Mouse (Mus musculus) B cell, adult 2 months (primary cell): ENCODE data around the gene Fam219a.

Experiments used
- DNase-seq, 2 experiments: peaks; one replicate each; pipeline ENCODE4 v3.0.0; 2022

Gene Fam219a

GRCm38 (mm10) chr4:41569411-41569885, at the start of gene Fam219a, which contains the start of gene Dnaic1:
TSS of gene Fam219a (minus strand) at chr4:41569538.
TSS of gene Dnaic1 (plus strand) at chr4:41569775.
- DNase-seq, result peak; percentile 98

- no peak for DNase-seq
Measured at GRCm38 (mm10) chr4:41615661-41616599, 46.6 kb upstream of the Fam219a start.

GRCm38 (mm10) chr4:41614156-41614555, 44.8 kb upstream of the Fam219a start:
- peak; percentile 76 to 78 for DNase-seq

GRCm38 (mm10) chr4:41612166-41612565, 42.8 kb upstream of the Fam219a start:
- DNase-seq, result no peak

DNA sequence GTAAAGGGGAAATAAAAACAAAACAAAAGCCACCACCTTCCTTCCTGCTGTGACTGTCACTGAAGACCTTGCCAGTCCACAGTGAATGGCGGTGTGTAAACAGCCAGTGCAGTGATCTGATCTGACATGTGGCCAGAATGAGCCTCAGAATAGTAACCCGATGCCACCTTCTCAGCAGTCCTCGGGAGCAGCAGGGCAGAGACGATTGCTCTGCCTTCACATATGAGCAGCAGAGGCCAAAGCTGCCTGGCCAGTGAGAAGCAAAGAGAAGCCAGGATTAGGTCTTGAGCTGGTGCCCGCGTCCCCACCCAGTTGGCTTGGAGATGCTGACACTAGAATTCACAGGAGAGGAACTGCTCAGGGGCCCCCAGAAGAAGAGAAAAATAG, 41.2 kb upstream of the Fam219a start:
- no peak for DNase-seq

DNA sequence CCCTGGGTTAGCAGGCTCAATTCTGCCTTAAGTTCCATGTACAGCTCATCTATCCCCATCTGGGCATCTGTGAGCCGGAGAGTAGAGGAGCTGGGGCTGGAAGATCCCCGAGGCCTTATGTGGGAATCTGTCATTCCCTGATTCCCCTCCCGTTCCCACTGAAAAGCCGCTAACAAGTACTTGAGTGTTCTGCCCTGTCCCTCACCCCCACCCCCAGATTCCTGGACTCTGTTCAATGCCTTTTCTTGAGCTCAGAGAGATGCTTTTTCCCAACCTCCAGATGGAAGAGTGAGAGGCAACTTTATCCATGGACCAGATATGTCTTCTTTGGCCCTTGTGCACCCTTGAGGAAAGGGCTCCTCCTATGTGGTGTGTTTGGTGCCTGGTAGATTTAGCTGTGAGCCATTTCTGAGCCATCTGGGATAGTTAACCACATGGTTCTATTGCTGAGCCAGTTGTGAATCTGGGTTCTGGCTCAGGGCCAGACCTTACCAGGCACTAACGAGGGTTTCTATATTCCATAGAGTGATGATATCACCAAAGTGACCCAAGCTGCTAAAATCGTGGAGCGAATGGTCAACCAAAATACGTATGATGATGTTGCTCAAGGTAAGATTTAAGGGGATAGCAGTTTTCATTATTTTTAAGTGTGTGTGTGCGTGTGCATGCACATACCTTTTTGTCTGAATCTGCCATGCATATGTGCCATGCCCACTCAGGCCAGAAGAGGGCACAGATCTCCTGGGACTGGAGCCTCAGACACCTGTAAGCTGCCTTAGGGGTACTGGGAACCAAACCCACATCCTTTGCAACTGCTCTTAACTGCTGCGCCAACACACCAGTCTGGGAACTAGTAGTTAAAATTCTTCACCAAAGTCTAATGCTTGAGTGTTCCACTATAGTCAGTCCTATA, 40.6 kb upstream of the Fam219a start:
- DNase-seq, result no peak

- peak; percentile 33 to 37 for DNase-seq
Measured at GRCm38 (mm10) chr4:41606784-41607183, 37.4 kb upstream of the Fam219a start.

DNA sequence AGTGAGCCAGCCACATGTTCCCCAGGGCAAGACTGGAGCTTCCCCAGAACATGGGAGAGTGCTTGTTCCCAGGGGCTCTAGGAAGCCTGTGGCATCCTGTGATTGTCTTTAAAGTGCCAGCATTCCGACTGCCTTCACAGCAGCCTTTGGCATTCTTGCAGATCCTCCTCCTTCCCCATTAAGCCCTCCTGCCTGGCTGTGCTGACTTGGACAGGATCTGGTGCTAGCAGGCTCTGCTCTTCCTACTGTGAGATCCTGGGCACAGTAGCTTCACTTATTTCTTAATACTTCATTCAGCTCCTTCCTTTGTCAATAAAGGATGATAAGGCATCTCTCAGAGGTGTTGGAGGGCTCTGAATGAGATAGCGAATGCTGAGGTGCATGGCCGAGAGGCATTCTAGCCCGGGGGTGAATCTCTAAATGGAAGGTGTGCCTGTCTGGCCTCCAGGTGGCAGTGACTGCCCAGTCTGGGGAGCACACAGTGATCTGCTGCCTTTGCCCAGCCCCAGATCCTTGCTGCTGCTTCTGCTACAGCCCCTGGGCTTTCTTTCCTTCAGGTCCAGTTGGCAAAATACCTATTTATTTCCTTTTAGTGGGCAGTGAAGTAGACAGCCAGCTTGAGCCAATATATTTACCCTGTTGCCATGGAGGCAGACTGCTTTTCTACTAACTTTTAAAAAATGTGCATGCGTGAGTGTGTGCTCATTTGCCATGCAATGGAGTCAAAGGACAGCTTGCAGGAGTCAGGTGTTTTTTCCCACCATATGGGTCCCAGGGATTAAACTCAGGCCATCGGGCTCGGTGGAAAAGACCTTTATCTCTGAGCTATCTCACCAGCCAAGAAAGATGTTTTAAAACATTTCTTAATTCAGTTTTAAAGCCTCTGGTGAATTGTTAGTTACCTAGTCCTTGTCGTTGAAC, 35.4 kb upstream of the Fam219a start:
- DNase-seq, result peak; percentile 12 to 22

DNA sequence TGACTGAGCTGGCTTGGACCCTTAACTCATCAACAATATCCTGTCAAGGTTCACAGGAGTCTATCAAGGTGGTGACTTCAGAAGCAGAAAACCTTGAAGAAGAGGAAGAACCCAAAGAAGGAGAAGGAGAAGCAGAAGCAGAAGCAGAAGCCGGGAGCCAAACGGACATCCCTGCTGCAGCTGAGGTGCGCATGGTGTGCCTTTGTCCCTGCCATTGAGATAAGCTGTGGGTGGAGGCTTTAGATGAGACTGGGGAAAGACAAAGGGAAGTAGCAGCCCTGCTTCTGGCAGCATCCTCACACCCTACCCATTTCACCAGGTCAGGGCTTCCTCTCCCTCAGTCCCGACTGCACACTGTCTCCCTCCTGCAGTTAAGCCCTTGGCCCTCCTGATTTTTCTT, 33.5 kb upstream of the Fam219a start:
- no peak for DNase-seq

DNA sequence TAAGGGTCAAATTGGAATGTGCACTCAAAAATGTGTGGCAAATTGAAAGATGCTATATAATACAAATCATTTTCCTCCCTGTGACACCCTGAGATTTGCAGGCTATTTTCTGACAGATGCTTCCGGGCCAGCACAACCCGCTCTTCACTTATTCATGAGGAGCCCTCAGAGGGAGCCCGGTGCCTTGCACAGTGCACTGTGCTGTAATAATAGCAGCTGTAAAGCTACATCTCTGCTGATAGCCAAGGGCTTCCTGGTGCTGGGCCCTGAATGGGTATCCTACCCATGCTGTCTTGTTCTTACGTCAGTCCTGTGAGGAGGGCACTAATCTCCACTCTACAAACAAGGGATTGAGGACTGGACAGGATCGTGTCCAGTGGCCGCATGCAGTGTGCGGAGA, 14.0 kb upstream of the Fam219a start:
- DNase-seq, result no peak

- DNase-seq, result no peak
Measured at GRCm38 (mm10) chr4:41575914-41576313, 6.6 kb upstream of the Fam219a start.

GRCm38 (mm10) chr4:41573492-41573891, 4.2 kb upstream of the Fam219a start:
- no peak for DNase-seq

DNA sequence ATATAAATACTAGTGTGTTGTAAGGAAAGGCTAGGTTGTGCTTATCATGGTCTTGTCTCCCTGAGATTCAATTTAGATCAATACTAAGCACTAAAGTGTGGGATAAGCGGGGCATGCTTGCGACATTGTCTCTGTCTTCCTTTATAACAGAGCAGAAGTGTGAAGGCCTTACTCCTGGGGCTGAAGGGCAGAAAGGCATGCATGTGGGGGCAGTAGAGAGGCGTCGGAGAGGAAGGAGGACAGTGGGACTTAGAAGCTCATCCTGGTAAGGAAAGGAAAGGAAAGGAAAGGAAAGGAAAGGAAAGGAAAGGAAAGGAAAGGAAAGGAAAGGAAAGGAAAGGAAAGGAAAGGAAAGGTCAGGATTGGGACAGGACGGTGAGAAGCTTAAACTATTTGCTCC, 2.2 kb upstream of the Fam219a start:
- DNase-seq, result no peak

DNA sequence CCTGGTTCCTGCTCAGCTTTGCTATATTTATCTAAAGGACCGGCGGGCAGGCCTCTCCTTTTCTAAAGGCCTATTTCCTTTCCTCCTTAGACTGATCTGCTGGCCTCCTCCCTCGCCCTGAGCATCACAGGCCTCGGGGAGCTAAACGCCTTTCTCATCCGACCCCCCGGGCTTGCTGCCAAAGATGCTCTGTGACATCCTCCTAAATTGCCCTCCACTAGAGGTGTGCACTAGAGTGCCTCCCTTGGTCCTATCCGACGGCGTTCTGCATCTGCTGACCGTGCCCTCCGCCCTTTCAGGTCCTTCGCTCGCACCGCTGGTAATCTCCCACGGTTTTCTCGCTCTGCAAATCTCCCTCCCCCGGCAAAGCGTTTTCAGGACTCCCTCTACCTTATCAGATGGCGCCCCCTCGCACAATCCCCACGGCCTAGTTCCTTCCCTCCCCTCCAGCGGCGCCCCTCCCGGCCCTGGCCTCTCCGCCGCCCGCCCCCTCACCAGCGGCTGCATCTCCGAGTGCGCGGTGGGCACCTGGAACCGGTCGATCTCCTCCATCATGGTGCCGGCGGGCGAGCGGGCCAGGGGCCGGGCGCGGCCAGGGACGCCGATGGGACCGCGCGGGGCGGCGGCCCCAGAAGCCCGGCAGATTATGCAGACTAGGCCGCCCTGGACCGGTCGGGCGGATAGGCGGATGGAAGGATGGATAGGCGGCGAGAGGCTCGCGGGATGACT, 492 bp downstream of the Fam219a start:
- DNase-seq, result peak; percentile 44 to 45

- no peak for DNase-seq
Measured at GRCm38 (mm10) chr4:41568239-41568638, 1.1 kb downstream of the Fam219a start.

DNA sequence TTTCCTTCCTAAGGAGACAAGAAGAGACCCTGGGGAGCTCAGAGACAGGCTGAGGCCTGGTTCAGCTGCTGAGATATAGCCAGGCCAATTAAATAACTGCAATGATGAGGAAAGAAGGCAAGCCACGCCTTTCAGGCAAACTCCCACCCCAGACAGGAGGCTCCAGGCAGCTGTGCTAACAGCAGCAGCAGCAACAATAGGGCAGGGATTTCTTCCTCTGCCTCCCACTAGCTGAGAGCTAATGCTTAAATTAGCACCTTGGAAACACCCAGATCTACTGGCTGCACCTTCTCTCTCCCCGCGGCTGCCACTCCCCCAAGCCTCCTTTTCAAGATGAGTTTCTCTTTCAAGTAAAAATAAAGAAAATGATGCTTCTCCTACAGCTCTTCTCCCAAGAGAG, 3.2 kb downstream of the Fam219a start:
- no peak for DNase-seq

DNA sequence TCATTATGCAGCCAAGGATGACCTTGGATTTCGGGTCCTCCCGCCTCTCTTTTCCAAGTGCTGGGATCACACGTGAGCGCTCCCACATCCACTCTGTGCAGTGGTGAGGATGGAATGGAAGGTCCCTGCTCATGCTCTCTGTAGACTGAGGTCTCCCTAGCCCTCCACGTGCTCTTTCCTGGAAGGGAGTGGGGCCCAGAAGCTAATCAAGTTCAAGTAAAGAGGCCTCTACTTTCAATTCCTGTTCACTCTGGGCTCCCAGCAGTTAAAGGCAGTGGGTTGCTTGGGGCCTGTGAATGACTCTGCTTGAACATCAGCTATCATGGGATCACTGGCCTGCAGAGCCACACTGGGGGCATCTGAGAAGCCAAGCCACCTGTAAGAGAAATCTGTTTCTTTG, 6.0 kb downstream of the Fam219a start:
- DNase-seq, result no peak

DNA sequence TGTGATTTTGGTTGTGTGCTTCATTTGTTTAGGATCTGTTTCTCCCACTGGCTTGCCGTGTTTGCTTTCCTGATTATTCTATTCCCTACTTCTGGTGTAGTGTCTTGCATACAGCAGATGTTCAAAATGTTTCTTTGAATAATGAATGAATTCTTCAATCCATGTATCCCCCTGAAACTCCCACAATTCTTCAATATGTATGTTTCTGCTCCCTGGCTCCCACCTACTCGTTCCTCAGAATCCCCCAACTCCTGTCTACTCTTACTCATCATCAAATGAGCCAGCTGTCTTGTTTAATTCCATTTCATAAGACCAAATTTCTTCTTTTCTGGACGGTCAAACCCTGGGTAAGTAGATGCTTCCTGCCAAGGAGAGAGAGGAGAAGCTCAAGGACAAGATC, 12.2 kb downstream of the Fam219a start:
- no peak for DNase-seq

- DNase-seq, result no peak
Measured at GRCm38 (mm10) chr4:41556311-41556953, 12.9 kb downstream of the Fam219a start.

- DNase-seq, result no peak
Measured at GRCm38 (mm10) chr4:41554994-41555663, 14.2 kb downstream of the Fam219a start.
